Mouse (Mus musculus) midbrain, embryonic 10.5 days (tissue): ENCODE results near the gene Akap10. TPM values are rescaled to one million over a fixed set of nuclear protein-coding genes. Genes with fewer than 3 reads are reported as not detected.

Source experiments
- DNase-seq: peaks from one replicate; pipeline ENCODE4 v3.0.0-alpha.2; 2017; ENCODE audit warnings: low spot score
- H3K27ac ChIP-seq: fragments of 300-500 bp; sonication (generic); replicated peaks from 2 replicates; pipeline ENCODE4 v1.5.1; 2016; ENCODE audit warnings: mild to moderate bottlenecking
- H3K27me3 ChIP-seq: fragments of 300-500 bp; sonication (generic); 2 replicates; pipeline ENCODE4 v1.6.1; 2016; ENCODE audit warnings: low read depth, mild to moderate bottlenecking; ENCODE audit not compliant: poor library complexity, severe bottlenecking
- H3K36me3 ChIP-seq: fragments of 300-500 bp; sonication (generic); 2 replicates; pipeline ENCODE4 v1.6.1; 2016; ENCODE audit warnings: mild to moderate bottlenecking, moderate library complexity
- H3K4me1 ChIP-seq: fragments of 300-500 bp; sonication (generic); 2 replicates; pipeline ENCODE4 v1.6.1; 2016
- H3K4me3 ChIP-seq: fragments of 300-500 bp; sonication (generic); 2 replicates; pipeline ENCODE4 v1.5.1; 2016; ENCODE audit warnings: mild to moderate bottlenecking, moderate library complexity
- H3K9me3 ChIP-seq: fragments of 300-500 bp; sonication (generic); replicated peaks from 2 replicates; pipeline ENCODE4 v1.6.1; 2016; ENCODE audit warnings: mild to moderate bottlenecking
- WGBS: fragments of 180-500 bp; shearing (Covaris S2); methylation state at CpG from one replicate; pipeline ENCODE4 v1.1.7; 2016; 5-methylcytosine and 5-hydroxymethylcytosine counted together
- polyA plus RNA-seq: library from polyadenylated mRNA; unstranded; fragments of >200 nt; fragmentation: Nextera tagmentation; extraction: Ambion mirVana; gene quantifications from 2 replicates; pipeline ENCODE4 v1.2.1, GENCODE M21; 2016

Akap10 gene
- polyA plus RNA-seq, 1 experiment from 2014 or later: 14.7 TPM

GRCm38 (mm10) chr11:61919702-61920101 lies 10.3 kb downstream of the Akap10 start:
- H3K27ac ChIP-seq: no peak overlapping the region
- no peaks in the 10 kb centered on the region for H3K4me1 ChIP-seq
- peaks cover 53% of the 10 kb centered on the region for H3K36me3 ChIP-seq
- 97% methylated on average over 3 of the region's 3 CpGs for WGBS
- no peak overlapping the region for H3K4me3 ChIP-seq
- no peaks in the 10 kb centered on the region for H3K9me3 ChIP-seq
- no peak for DNase-seq
- no peaks in the 10 kb centered on the region for H3K27me3 ChIP-seq

GRCm38 (mm10) chr11:61908315-61908714 lies 21.7 kb downstream of the Akap10 start:
- no peak for DNase-seq
- Histone ChIP-seq H3K4me3 (no peak overlapping the region), H3K4me1 (no peaks in the 10 kb centered on the region)

GRCm38 (mm10) chr11:61882183-61882582 lies 47.9 kb downstream of the Akap10 start:
- WGBS: 87% methylated on average over 5 of the region's 5 CpGs
- no peak for DNase-seq
- Histone ChIP-seq H3K27ac (no peak overlapping the region), H3K36me3 (peaks cover 91% of the 10 kb centered on the region), H3K27me3 (no peaks in the 10 kb centered on the region), H3K4me1 (no peaks in the 10 kb centered on the region), H3K4me3 (no peak overlapping the region), H3K9me3 (no peaks in the 10 kb centered on the region)

More at GRCm38 (mm10) chr11:61908315-61908714, 21.7 kb downstream of the Akap10 start:
- Histone ChIP-seq H3K9me3 (no peaks in the 10 kb centered on the region), H3K27me3 (no peaks in the 10 kb centered on the region), H3K27ac (no peak overlapping the region), H3K36me3 (peaks cover 92% of the 10 kb centered on the region)

GRCm38 (mm10) chr11:61879921-61880320 lies 50.1 kb downstream of the Akap10 start:
- H3K27ac ChIP-seq: no peak overlapping the region
- H3K27me3 ChIP-seq: no peaks in the 10 kb centered on the region
- no peaks in the 10 kb centered on the region for H3K4me1 ChIP-seq
- no peak overlapping the region for H3K4me3 ChIP-seq
- peaks cover 91% of the 10 kb centered on the region for H3K36me3 ChIP-seq
- H3K9me3 ChIP-seq: no peaks in the 10 kb centered on the region
- no peak for DNase-seq

DNA sequence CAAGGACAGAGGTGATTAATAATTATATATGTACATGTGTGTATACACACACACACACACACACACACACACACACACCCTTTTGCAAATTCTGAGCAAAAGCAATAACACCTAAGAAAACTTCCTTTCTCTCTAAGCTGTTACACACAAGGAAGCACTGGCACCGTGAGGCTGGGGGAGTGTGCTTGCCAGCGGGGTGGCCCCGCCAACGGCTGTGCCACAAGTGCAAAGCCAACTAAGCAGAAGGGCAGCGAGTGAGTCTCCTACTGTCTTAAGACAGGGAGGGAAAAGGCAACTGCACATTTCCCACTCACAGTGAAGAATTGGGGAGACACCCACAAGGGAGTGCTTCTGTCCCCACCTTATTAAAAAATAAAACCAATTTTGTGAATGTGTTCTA lies 58.2 kb downstream of the Akap10 start:
- no peak overlapping the region for H3K4me3 ChIP-seq
- H3K9me3 ChIP-seq: no peaks in the 10 kb centered on the region
- no peak for DNase-seq
- peaks cover 90% of the 10 kb centered on the region for H3K36me3 ChIP-seq
- H3K27ac ChIP-seq: no peak overlapping the region
- H3K4me1 ChIP-seq: no peaks in the 10 kb centered on the region
- no peaks in the 10 kb centered on the region for H3K27me3 ChIP-seq
- WGBS: 93% methylated on average over 5 of the region's 5 CpGs

DNA sequence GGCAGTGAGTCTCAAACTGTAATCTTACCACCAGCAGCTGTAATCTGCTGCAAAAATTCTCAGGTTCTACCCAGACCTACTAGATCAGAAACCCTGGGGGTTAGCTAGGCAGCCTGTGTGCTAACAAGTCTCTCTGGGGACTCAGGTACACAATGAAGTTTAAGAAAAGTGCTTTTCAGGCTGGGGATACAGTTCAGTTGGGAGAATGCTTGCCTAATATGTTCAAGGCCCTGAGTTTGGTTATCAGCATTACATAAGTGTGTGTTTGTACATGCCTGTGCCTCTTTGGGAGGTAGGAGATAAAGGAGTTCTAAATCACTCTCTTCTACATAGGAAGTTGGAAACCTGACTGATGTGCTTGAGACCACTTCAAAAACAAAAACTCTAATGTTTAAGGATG lies 63.2 kb downstream of the Akap10 start:
- no peak for DNase-seq
- Histone ChIP-seq H3K27me3 (no peaks in the 10 kb centered on the region), H3K4me1 (no peaks in the 10 kb centered on the region), H3K9me3 (no peaks in the 10 kb centered on the region), H3K4me3 (no peak overlapping the region), H3K27ac (no peak overlapping the region), H3K36me3 (peaks cover 43% of the 10 kb centered on the region)

GRCm38 (mm10) chr11:61861781-61862547 lies 68.1 kb downstream of the Akap10 start:
- H3K4me3 ChIP-seq: no peak overlapping the region
- peaks cover 2% of the 10 kb centered on the region for H3K36me3 ChIP-seq
- 85% methylated on average over 6 of the region's 6 CpGs for WGBS
- no peaks in the 10 kb centered on the region for H3K27me3 ChIP-seq
- H3K9me3 ChIP-seq: no peaks in the 10 kb centered on the region
- no peak for DNase-seq
- no peak overlapping the region for H3K27ac ChIP-seq
- H3K4me1 ChIP-seq: no peaks in the 10 kb centered on the region

DNA sequence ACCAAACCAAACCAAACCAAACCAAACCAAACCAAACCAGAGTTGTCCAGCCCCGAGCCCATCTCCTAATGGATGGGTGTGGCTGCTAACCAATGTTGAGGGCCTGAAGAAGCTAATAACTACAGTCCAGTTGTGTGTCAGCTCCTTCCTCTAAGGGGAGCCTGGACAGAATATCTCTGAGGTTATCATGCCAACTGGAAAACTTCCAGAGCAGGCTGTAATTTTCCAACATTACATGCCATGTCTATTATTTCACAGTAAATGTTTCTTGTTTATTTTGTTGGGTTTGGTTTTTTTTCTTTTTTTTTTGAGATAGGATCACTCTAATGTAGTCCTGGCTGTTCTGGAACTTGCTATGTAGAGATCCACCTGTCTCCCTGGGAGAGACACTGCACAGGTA lies 70.7 kb downstream of the Akap10 start:
- Histone ChIP-seq H3K36me3 (no peaks in the 10 kb centered on the region), H3K4me3 (no peak overlapping the region), H3K27ac (no peak overlapping the region), H3K9me3 (no peaks in the 10 kb centered on the region), H3K4me1 (peaks cover 6% of the 10 kb centered on the region; the same call in 1 of the 2 replicates), H3K27me3 (no peaks in the 10 kb centered on the region)
- 76% methylated on average over 1 of the region's 1 CpGs for WGBS
- no peak for DNase-seq

- Histone ChIP-seq H3K27ac (peak overlapping the region; percentile 97), H3K9me3 (no peaks in the 10 kb centered on the region)
- peak; percentile 12 for DNase-seq
These were observed 74.5 kb downstream of the Akap10 start for GRCm38 (mm10) chr11:61855539-61855938.

DNA sequence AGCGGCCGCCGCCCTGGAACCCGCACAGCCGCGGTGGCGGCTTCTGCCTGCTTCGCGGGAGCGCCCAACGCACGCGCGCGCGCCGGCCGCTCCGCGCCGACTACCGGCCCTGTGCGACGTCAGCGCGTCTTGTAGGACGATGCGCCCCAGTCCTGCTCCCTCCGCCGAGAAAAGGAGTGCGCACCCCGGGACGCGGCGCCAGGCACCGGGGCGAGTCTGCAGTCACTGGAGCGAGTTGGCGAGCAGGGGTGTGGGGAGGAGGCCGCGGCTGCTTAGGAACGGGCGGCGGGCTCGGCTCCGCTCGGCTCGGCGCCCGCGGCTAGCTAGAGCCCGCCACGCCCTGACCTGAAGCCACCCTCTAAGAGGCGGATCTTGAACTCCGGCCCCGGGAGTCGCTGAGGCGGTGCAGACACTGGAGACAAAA lies 75.1 kb downstream of the Akap10 start, which contains the start of gene Ulk2:
TSS of gene Ulk2 (minus strand) at position 86 of the 424 bp plus-strand sequence.
- Histone ChIP-seq H3K4me1 (peaks cover 20% of the 10 kb centered on the region), H3K4me3 (peak within 1 kb of the TSS; percentile 95), H3K27ac (peak within 1 kb of the TSS; percentile 97), H3K36me3 (peaks cover 4% of the 10 kb centered on the region; the same call in 1 of the 2 replicates), H3K9me3 (no peaks in the 10 kb centered on the region), H3K27me3 (no peaks in the 10 kb centered on the region)
- WGBS: under 1% methylated on average over 58 of the region's 58 CpGs
- DNase-seq: peak; percentile 89

More at GRCm38 (mm10) chr11:61855539-61855938, 74.5 kb downstream of the Akap10 start:
- 52% methylated on average over 6 of the region's 6 CpGs for WGBS
- Histone ChIP-seq H3K4me1 (peaks cover 20% of the 10 kb centered on the region), H3K36me3 (peaks cover 2% of the 10 kb centered on the region; the same call in 1 of the 2 replicates), H3K27me3 (no peaks in the 10 kb centered on the region), H3K4me3 (peak overlapping the region; percentile 95)

DNA sequence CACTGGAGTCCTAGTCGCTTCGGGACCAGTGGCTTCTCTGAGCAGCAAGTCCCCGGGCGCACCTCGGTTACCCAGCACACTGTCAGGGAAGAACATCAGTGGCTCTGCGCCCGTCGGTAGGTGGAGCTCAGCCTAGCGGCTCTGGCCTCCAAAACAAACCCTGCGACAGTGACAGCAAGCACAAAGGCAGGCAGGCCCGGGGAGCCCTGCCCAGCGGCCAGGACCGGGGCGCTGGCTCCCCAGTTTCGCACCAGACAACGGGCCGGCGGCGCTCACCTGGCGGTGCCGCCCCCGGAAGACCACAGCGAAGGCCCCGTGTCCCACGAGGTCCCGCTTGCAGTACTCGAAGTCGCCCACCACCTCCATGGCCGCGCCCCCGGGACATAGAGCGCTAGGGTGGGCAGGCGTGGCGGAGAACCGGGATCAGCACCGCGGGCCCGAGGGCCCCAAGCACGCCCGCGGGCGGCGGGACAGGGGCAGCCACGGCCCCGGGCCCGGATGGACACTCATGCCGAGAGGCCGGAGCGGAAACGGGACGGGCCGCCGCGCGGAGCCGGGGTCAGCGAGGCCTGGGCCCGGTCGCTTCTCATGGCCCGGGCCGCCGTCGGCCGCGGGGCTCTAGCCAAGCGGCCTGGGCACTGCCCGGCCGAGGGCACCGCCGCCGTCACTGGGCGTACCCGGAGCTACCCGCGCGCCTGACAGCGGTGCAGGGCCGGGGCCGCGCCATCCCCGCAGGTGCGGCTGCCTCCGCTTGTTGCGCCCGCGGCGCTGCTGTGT lies 75.7 kb downstream of the Akap10 start:
- DNase-seq: peak; percentile 85
- H3K9me3 ChIP-seq: no peaks in the 10 kb centered on the region
- H3K27ac ChIP-seq: peak overlapping the region; percentile 97
- H3K36me3 ChIP-seq: peaks cover 4% of the 10 kb centered on the region; the same call in 1 of the 2 replicates
- peak overlapping the region; percentile 95 for H3K4me3 ChIP-seq
- peaks cover 20% of the 10 kb centered on the region for H3K4me1 ChIP-seq
- under 1% methylated on average over 87 of the region's 87 CpGs for WGBS
- no peaks in the 10 kb centered on the region for H3K27me3 ChIP-seq

- Histone ChIP-seq H3K27ac (peak overlapping the region; percentile 97), H3K27me3 (no peaks in the 10 kb centered on the region), H3K4me3 (peak overlapping the region; percentile 95), H3K9me3 (no peaks in the 10 kb centered on the region), H3K4me1 (peaks cover 20% of the 10 kb centered on the region), H3K36me3 (peaks cover 4% of the 10 kb centered on the region; the same call in 1 of the 2 replicates)
- WGBS: 17% methylated on average over 5 of the region's 5 CpGs
- no peak for DNase-seq
These were observed 76.4 kb downstream of the Akap10 start for GRCm38 (mm10) chr11:61853659-61854058.

- H3K4me1 ChIP-seq: peaks cover 20% of the 10 kb centered on the region
- no peak overlapping the region for H3K27ac ChIP-seq
- H3K36me3 ChIP-seq: peaks cover 4% of the 10 kb centered on the region; the same call in 1 of the 2 replicates
- DNase-seq: no peak
- H3K9me3 ChIP-seq: no peaks in the 10 kb centered on the region
- no peak overlapping the region for H3K4me3 ChIP-seq
- H3K27me3 ChIP-seq: no peaks in the 10 kb centered on the region
These were observed 77.1 kb downstream of the Akap10 start for GRCm38 (mm10) chr11:61852916-61853315.
